Mouse (Mus musculus) c-Kit-positive CD71-positive TER-119-positive erythroid progenitor cells, embryonic 14.5 days (primary cell): ENCODE measurements around the gene Lhx4.

ENCODE experiments used
- DNase-seq: peaks from one replicate; pipeline ENCODE4 v3.0.0-alpha.2; 2013; ENCODE audit warnings: low spot score

Gene Lhx4

GRCm38 (mm10) chr1:155703191-155703680 is 48.2 kb downstream of the Lhx4 start:
- DNase-seq = no peak

DNA sequence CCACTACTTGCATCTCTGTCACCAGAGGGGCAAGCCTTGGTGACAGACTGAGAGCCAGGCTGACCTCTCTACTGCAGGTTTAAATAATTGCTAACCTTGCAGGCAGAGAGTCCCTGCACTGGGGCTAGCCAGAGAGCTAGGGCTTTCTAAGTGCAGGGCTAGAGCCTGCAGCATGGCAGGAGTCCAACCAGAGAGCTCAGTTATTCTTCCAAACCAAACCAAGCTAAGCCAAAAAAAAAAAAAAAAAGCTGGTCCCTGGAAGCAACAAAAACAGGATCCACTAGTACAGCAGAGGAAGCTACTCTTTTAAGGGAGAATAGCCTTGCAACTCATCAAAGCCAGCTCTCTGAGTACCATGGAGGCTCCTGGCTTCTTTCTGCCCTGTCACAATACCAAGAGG is 50.6 kb downstream of the Lhx4 start:
- no peak for DNase-seq

DNA sequence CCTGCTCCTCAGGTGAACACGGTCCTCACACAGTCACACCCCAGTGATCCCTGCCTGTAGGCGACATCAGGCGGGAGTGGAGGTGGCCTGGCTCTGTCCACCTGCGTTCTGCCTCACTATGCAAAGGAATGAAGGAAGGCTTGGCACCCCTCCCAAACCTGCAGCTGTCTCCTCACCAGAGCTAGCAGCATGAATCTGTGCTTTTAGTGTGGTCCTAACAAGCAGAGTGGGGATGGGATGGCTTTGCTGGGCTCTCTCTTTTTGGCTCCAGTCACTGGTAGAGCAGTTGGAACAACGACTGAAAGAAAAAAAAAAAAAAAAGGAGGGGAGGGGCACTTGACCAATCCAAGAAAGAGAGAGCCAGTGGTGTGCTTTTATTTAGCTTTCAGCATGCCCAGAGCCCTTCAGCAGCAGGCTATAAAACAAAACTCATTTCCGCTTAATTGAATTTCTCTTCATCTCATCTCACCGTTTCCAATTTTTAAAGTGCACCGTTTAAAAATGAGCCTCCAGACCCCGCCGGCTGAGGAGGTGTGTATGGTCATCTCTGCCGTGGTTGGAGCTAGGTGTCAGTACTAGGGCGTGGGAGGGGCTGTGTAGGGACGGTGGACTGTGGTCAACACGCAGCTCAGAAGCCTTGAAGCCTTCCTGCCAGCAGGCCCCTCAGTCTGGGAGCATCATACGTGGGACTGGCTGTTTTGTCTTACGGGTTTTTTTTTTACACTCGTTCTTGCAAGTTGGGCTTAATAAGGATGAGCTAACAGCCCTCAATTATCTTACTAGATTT is 52.9 kb downstream of the Lhx4 start:
- DNase-seq = no peak

GRCm38 (mm10) chr1:155693443-155693842 is 58.0 kb downstream of the Lhx4 start:
- no peak for DNase-seq

- DNase-seq = no peak
Measured at GRCm38 (mm10) chr1:155693026-155693425, 58.5 kb downstream of the Lhx4 start.

- DNase-seq = no peak
Measured at GRCm38 (mm10) chr1:155692230-155692629, 59.3 kb downstream of the Lhx4 start.

DNA sequence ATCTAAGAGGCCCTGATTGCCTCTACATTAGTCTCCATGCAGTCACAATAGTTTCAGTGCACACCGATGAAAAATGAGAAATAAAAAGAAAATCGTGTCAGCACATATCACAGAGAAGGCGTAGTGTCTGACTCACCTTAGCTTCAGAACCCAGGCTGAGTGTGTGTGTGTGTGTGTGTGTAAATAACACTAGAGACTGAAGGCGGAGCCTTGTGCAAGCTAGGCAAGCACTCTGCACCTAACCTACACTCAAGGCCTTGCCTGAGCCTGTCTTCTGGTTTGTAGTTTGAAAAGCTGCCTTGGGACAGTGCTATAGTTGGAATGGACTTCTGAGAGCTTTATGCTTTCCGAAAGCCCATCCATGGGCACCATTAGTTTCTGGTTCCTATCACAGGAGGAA is 61.9 kb downstream of the Lhx4 start:
- DNase-seq = no peak

DNA sequence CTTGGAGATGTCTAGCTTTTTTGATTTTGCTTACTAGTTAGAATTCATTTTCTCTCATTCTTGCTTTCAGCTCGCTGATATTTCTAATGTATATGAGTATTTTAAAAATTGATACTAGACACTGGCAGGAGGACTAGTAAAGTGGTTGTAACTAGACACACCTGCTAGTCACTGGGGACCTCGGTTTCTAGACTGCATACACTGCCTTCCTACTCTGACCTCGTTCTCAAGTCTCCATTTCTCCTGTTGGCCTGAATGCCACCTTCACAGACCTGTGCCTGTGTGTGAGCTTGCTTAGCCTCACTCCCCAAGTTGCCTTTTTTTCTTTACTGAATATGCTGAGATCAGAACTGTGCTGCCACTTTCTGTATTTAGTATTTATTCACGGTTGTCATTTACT is 62.3 kb downstream of the Lhx4 start:
- DNase-seq = no peak

DNA sequence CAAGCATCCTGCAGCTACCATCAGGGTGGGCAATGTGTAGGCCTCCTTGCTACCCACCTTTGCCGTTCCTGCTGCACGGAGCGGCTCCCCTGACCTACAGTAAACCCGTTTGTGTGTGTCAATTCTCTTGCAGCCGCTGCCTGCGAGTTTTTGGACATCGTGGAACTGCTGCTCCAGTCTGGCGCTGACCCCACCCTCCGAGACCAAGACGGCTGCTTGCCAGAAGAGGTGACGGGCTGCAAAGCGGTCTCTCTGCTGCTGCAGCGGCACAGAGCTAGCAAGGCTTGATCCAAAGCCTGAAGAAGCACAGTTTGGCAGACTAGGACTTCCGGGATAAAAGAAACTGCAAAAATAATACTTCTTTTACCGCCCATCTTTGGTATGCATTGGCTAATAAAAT is 64.7 kb downstream of the Lhx4 start:
- DNase-seq = no peak

GRCm38 (mm10) chr1:155681116-155681799 is 70.2 kb downstream of the Lhx4 start:
- no peak for DNase-seq

GRCm38 (mm10) chr1:155675570-155675969 is 75.9 kb downstream of the Lhx4 start:
- DNase-seq = no peak

DNA sequence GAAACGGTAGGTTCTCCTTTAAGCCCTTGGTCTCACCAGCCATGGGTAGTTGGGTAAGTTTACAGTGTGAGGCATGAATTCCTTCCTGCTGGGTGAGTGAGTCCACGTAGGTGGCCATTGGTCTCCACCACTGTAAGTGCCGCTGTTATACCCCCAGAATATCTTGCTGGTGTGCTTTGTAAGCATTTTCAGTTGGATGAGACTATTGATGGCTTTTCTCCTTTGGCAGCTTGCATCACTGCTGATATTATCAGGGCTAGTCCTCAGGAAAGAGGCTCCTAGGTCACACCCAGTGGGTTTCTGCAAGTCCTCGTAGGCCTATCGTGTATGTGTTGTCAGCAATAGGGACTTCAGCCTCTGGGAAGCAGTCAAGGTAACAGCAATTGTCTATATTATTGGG is 87.5 kb downstream of the Lhx4 start:
- no peak for DNase-seq

DNA sequence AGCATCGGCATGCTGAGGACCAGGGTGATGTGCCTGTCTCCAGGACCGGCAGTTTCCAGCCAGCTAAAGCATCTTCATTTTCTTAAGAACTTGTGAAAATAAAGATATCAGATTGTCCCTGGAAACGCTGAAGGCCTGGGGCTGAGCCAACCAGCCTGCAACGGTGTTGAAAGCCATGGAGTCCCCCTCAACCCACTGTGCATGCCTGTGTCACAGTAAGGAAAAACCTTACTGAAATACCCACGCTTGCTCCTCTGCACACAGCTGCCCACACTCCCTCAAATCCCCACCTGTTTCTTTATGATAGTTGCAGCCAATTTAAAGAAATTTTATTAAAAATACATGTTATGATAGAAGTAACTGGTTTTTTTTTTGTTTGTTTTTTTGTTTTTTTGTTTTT is 95.2 kb downstream of the Lhx4 start:
- no peak for DNase-seq

DNA sequence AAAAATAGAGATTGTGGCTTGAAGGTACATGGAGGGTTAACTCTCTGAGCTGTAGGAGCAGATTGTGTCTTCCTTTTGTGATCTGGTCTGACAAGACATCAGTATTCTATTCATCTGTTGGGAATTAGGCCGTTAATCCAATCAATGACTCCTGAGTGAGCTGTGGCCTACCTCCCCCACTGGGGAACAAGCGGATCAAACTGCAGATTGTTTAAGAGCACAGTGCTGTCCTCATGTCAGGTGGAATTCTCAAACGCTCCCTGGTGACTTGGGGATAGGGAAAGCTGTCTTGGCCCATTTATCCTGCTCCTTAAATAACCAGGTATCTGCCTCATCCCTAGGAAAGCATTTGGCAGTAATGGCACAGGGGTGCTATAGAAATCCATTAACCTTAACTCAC is 96.5 kb downstream of the Lhx4 start:
- DNase-seq = no peak

DNA sequence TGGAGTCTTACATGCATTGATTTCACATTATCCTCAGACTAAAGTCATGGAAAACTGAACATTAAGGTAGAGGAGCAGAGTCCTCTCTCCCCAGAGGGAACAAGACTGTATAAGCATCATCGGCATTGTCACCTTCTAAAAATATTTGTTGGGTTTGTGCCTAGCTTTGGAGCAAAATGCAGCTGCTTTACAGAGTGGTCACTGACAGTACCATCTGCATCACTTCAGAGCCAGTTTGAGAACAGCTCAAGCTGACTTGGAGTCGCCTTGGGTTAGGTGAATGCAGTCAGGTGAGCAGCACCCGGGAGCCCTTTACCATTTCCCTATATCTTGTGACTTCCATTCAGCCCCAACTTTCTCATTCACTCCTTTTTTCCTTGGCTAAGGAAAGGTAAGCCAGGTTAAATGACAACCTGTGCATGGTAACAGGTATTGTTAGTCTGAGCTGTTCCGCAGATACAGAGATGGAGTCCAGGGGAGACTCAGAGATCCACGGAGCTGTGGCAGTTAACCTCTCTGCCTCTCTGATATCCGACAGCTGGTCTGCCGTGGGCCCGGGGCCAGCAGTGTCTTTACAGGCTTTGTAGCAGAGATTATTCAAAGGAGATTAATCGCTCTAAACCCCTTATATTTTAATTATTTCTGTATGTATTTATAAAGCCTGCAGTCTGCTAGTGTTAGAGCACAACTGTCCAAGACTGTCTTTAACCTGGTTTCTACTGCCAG is 101.2 kb downstream of the Lhx4 start:
- DNase-seq = no peak
